Mouse (Mus musculus) thymus, postnatal 14 days (tissue): Measurements from ENCODE around the gene Tamm41.

ENCODE experiments used
- DNase-seq: peaks from one replicate; pipeline ENCODE4 v3.0.0; 2021

Tamm41 gene

DNA sequence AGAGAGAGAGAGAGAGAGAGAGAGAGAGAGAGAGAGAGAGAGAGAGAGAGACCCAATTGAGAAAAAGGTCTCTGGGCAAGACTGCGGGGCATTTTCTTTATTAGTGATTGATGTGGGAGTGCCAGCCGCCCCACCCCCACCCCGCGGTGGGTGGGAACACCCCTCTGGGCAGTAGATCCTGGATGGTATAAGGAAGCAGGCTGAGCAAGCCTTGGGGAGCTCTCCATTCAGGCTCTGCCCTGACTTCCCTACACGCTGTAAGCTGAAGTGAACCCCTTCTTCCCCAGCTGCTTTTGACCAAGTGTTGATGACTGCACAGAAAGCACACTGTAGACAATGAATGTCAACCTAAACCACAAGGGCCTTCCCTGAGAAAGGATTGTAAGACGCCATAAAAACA lies 67.3 kb downstream of the Tamm41 start:
- DNase-seq = no peak

DNA sequence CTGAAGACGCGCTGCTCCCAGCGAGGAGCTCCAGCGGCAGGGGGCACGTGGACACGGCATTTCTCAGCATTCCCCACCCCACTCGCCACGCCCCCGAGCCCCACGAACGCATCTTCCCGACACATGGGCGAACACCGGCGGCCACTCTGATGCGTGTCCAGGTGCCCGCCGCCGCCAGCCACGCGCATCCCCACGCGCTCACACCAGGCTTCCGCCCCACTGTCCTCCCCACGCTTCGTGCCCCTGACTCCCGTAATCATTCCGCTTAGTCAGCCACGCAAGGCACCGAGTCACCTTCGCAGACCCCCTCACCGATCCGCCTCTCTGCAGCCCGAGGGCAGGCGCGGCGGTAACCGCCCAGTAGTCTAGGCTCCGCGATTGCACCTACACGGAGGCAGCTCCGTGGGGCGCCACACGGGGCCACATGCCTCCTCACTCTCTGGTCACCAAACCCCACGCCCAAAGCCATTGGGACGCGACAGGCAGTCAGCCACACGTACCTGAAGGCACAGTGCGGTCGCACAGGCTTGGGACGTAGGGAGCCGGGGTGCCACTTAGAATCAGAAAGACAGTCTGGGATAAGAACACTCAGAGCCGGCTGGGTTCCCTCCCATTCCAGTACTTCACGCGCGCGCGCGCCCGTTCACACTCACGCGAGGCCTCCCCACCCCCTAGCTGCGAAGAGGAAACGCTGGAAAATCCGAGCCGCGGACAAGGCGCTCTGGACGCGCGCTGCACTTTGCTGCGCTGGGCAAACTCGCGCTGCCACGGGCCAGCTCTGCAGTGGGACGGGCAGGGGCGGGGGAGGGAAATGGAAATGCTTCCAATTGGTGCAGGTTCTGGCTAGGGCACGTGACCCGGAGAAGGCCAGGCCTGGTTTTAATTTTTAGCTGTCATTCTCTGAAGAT lies 68.2 kb downstream of the Tamm41 start, which contains the start of gene Vgll4:
Gene Vgll4, minus strand, starts transcription at position 782 of the 908 bp plus-strand sequence.
- peak; percentile 20 for DNase-seq

DNA sequence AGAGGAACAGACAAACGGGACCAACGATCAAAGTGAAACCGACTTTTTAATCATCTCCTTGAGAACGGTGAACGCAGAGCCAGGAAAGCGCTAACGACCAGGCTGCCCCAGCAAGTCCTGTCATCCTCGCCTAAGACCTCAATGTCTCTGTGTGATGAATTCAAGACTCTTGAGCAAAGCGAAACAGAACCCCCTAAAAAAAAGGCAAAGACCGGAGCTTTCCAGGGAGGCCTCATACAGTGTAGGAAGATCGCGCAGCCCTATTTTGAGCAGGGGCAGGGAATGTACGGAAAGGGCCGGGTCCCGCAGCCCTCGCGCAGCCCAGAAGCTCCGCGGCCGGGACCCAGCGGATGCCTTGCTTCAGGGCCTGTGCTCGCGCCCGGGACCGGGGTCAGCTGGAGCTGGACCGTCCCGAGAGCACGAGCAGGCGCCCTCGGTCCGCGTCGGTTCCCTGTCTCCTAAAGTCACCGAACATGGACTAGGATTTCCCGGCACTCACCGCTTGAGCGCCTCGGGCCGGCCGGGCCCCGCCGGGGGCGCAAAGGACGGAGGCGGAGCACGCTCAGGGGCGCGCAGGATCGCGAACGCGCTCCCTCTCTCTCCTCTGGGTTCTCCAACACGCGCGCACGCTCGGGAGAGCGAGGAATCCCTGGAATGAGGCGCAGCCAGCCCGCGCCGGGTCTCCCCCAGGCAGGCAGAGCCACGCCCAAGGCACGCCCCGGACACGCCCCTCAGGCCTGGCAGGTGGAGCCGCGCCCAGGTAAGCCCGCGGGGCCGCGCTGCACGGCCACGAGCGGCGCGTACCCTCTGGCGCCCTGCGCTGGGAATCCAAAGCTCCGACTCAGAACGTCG lies 69.1 kb downstream of the Tamm41 start:
- DNase-seq = peak; percentile 49

DNA sequence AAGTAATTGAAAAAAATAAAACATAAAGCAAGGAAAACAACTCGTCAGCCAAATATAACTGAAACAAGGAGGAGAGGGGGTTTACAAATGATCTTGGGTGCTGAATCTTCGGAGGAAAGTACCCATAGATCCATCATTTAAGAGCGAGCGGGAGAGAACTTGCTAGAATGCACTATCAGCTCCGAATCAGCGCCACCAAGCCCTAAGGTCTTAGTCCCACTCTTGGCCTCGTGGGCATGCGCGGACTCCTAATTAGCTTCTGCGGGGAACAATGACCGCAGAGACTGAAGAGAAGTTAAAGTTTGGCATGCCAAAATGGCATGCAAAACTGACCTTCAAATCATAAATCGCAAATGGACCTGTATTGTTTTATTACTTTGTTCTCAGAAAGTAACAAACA lies 70.1 kb downstream of the Tamm41 start:
- no peak for DNase-seq

DNA sequence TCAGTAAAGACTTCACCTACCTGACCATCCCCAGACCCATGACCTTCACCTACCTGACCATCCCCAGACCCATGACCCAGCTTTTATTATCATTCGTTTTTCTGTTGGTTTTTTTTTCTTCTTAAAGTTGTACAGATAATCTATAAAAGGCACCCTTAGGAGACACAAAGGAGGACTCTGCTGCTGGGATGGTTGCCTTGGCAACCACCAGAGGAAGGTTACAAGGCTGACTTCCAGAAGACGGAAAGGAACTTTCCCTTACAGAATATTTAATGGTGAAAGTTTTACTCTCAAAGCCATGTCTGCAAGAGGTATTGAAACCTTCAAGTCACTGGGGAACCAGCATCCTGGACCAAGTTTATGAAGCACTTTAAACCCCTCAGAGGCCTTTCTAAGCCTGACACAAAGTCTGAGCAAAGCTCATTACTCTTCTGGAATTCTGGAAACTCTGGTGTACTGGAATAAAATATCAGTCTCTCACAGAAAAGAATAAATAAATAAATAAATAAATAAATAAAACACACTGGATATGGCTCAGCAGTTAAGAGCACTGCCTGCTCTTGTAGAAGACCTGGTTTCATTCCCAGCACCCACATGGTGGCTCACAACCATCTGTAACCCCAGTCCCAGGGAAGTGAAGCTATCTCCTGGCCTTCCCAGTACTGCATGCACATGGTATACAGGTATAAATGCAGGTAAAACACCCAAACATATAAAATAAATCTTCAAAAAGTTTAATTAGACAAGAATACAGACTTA lies 71.1 kb downstream of the Tamm41 start:
- no peak for DNase-seq

DNA sequence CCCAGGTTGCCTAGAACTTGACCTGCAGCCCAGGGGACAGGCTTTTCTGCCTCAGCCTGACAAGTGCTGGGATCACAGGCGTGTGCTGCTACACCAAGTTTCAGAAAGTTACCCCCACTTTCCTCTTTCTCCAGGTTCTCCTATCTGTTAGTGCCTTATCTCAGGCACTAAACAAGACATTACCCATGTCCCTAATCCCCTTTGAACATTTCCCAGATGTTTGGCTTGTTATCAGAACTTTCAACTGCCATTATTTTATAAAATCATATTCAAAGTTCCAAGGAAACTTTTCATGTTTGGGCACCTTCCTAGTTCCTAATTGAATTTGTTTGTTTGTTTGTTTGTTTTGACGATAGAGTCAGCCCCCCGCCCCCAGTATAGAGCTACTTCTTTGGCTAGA lies 71.9 kb downstream of the Tamm41 start:
- DNase-seq = no peak

DNA sequence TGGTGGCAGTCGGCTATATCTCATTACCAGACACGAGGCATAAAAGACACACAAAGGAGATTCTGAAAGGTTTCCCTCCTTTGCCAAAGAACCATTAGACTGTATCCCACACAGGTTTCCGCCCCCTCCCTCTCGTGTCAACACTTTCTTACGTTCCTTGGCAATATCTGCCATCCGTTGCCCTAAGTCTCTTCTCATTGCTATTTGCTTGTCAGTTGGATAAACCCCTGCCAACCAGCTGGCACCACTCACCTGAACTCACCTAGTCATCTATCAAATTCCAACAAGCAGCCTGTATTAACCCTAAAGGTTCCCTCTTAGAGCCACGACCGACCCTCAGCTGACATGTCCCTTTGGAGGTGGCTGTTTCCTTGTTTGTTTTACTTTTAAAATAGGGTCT lies 72.3 kb downstream of the Tamm41 start:
- no peak for DNase-seq

DNA sequence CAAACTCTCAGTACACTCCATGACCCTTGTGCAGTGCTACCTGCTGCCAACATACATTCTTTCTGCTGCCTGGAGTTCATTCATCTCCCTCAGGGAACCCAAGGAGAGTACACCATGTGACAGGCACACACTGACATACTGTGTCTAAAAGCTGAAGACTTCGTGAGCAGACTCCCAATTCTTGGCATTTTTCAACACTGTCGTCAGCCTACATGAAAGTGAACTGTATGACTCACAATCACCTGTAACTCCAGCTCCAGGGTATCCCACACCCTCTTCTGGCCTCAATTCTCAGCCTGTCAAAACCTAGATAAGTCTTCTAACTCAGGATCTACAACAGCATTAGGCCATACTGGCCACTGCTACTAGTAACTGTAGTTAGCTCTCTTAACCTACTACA lies 73.4 kb downstream of the Tamm41 start:
- DNase-seq = no peak

DNA sequence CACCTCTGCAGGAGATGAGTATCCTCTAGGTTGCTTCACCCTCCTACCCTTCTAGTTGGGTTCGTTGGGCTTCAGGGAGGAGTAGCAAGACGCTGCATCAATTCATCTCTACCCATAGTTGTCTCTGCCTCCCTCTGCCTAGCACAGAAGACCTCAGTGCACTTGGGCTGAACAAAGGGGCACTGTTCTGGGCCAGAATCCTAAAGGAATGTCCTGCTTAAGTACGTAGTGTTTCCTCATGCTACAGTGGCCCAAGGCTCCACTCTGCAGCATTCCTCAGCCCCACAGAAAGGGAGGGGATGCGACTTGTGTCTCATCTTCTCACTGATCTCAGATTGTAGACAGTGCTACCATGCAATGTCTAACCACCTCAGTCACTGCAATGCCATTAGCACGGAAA lies 74.0 kb downstream of the Tamm41 start:
- no peak for DNase-seq

DNA sequence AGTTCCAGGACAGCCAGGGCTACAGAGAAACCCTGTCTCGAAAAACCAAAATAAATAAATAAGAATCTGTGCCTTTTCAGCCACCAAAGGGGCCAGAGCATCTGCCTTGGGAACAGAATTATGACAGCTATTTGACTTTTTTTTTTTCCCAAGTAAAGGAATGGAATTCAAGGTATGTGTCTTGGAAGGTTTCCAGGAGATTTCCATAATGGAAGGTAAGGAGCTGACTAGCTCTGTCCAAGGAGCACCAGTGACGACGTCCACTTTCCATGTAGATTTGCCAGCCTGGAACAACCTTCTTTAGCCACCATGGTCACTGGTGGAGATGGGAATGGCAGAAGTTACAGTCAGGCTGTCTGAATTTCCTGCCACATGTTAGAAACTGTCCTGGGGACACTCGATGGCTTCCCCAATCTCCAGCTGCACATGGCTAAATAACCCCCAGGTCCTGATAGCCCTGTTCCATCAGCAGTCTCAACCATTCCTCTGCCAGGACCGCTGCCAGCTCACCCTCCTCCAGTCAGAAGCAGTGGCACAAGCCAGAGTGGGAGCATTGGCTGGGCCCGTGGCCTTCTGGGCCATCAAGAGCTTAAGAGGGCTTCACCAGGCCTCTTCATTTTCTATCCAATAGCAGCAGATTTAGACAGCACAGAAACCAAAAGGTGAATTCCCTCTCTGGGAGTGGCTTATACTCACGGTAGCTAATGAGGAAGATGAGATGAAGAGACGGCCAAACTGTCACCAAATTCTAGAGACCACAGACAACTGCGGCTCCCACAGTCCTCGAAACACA lies 76.2 kb downstream of the Tamm41 start:
- no peak for DNase-seq

DNA sequence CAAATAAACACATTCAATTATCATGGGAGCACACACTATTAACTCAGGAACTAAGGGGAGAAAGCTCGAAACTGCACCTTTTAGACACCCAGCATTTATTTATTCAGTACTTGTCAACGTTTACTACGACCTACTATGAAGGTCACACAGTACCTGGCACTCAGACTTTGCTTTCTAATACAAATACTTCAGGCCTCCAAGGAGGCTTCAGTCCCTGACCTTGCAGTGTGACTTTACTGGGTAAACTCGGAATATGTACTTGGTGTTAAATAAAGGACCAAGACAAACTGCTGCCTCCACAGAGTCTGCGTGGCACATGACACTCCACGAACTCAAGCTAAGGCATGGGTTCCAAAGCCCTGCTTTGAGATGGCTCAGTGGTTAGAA lies 78.7 kb downstream of the Tamm41 start:
- no peak for DNase-seq

DNA sequence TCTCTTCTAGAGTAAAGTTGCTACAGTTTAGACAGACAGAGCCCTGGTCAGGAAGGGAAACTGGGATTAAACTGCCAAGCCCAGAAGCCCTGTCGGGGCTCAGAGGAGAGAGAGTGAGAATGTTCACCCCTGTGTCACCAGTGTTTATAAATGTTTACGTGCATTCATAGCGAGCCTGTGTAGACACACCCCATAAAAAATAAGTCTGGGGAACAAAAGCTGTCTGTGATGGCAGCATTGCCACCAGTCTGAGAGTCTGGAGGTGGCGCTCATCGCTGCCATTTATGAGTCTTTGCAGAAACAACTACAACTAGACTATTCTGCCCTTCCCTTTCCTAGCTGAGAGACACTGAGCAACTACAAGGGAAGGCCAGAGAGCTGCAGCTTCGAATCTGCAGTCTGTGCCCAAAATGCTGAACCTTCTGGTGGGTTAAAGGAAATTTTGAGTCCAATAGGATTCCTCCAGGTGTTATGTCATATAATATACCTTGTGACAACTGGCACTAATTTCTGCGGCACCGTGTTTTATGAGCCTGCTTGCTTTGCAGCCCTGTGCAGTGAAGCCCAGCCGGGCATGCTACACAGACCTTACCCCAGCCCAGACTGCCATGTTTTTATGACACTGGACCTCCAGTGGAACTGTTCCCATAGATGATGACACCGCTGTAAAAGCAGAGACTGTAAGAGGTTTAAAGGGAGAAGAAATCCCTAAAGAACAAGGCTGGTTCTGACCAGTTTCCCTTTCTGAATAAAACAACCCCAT lies 79.2 kb downstream of the Tamm41 start:
- no peak for DNase-seq

DNA sequence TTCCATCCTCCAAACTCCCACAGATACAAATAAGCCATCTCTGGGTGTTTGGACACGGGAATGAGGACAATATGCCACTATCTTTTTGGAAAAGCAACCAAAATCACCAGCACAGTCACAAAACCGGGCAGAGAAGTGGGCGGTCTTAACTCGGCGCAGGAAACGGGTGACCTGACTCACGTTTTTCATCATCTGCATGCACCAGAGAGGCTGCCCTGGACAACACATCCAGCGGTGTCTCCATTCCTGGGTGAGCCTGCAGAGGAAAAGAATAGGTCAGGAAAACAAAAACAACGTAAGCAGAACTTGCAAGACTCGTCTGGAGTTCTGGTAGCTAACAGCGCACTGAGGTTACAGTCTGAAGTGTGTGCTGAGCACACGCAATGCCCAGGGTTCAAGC lies 79.9 kb downstream of the Tamm41 start:
- no peak for DNase-seq

DNA sequence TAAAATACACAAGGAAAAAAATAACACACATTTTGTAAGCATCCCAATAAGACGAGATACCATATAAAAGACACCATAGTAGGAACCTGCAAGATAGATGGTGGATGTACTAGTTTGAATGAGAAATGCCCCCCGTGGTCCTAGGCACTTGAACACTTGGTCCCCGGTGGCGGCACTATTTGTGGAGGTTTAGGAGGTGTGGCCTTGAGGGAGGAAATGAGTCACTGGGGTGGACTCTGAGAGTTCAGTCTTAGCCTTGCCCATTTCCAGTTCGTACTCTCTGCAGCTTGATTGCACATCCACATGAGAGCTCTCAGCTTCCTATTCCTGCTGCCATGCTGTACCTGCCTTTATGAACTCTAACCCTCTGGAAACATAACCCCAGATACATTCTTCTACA lies 83.2 kb downstream of the Tamm41 start:
- no peak for DNase-seq
